16 mouse cellular contexts compared by ENCODE assay signal in genomic region chr5:118059646-118060045, GRCm38 (mm10). TPM values are rescaled to one million over a fixed set of nuclear protein-coding genes. Genes with fewer than 3 reads are reported as not detected.
DNase-seq lines count a peak whose midpoint lies in the region; ATAC-seq lines count a peak whose summit lies in the region.
"Had no signal": no experiment of that assay in that cellular context is flagged by ENCODE, and none has a peak within 500 bp of the region (broad histone marks: within the 10 kb centered on the region; RNA-seq: fewer than 3 reads in every experiment).

No protein-coding gene starts in this region.

- H3K4me1 ChIP-seq in megakaryocyte, embryonic 14.5 days: peaks cover 100% of the 10 kb centered on the region

- no peaks in the 10 kb centered on the region for H3K27me3 ChIP-seq in megakaryocyte, embryonic 14.5 days (replicated peaks)
- H3K27me3 ChIP-seq: embryonic facial prominence, embryonic 13.5 days; forebrain, embryonic 12.5 days; hindbrain, embryonic 15.5 days had no signal

- no peaks in the 10 kb centered on the region for H3K9me3 ChIP-seq in megakaryocyte, embryonic 14.5 days
- H3K9me3 ChIP-seq: embryonic facial prominence, embryonic 13.5 days; forebrain, embryonic 12.5 days; hindbrain, embryonic 10.5 days; hindbrain, embryonic 15.5 days had no signal

- peak overlapping the region; percentile 87 for H3K4me3 ChIP-seq in megakaryocyte, embryonic 14.5 days (replicated peaks)
- H3K4me3 ChIP-seq: embryonic facial prominence, embryonic 13.5 days; forebrain, embryonic 12.5 days; hindbrain, embryonic 10.5 days; hindbrain, embryonic 15.5 days had no signal

- no peak for ATAC-seq in cerebellum, adult (ENCODE audit: insufficient number of reproducible peaks, low FRiP score, low TSS enrichment)
- no peak for ATAC-seq in megakaryocyte, adult 5-6 weeks (ENCODE audit: poor library complexity, severe bottlenecking)
- ATAC-seq: forebrain, embryonic 16.5 days; intestine, embryonic 16.5 days had no signal

- peak; percentile 69 for DNase-seq in cerebellum, adult 9-10 months
- peak; percentile 37 to 48 for DNase-seq in cerebellum, postnatal 10 days
- DNase-seq in natural killer cell, adult 2 months (ENCODE audit: low spot score in 2 of 2): no peak
- DNase-seq: adrenal gland, adult 8-10 months; adrenal gland, postnatal 36 days; gastrocnemius, postnatal 14 days; kidney, adult 2 months had no signal

- peaks cover 96% of the 10 kb centered on the region for H3K36me3 ChIP-seq in megakaryocyte, embryonic 14.5 days (replicated peaks; ENCODE audit: low read length)
- H3K36me3 ChIP-seq: forebrain, embryonic 12.5 days; hindbrain, embryonic 15.5 days had no signal

RNA-seq across cellular contexts. Expression of gene Tesc, which starts 32.1 kb away (rescaled TPM):
- 940 and 1,036 TPM in 2 replicates for polyA plus RNA-seq in megakaryocyte, embryonic 14.5 days (2012; ENCODE audit: insufficient read depth, low replicate concordance)
- total RNA-seq in megakaryocyte, adult 5-6 weeks (2015): 1.8 and 4.2 TPM in 2 replicates
- 2.2 and 2.4 TPM in 2 replicates for total RNA-seq in megakaryocyte, adult 5-6 weeks (2017)

Comparison
In these comparisons a context has a peak if more than half of its experiments do, and no peak if none do; other contexts are left out.
1. DNase-seq: peak in cerebellum, adult 9-10 months (single experiment) and cerebellum, postnatal 10 days (2 of 2); none in natural killer cell, adult 2 months (0 of 2).